Mouse (Mus musculus): Measurements from ENCODE around the gene Tssc4.

Gene Tssc4

GRCm38 (mm10) chr7:143068316-143068881, 650 bp upstream of the Tssc4 start:
- DNase-seq (ENCODE audit: low read depth), result no peak

GRCm38 (mm10) chr7:143069751-143070400, 827 bp downstream of the Tssc4 start:
- no peak for DNase-seq (ENCODE audit: low read depth)

GRCm38 (mm10) chr7:143070506-143071070, 1.5 kb downstream of the Tssc4 start:
- DNase-seq (ENCODE audit: low read depth), result no peak

GRCm38 (mm10) chr7:143072605-143073004, 3.6 kb downstream of the Tssc4 start:
- no peak for DNase-seq (ENCODE audit: low read depth)

GRCm38 (mm10) chr7:143073086-143073485, 4.0 kb downstream of the Tssc4 start:
- no peak for DNase-seq (ENCODE audit: low read depth)

- no peak for DNase-seq (ENCODE audit: low read depth)
Observed at GRCm38 (mm10) chr7:143075394-143075793, 6.3 kb downstream of the Tssc4 start.

GRCm38 (mm10) chr7:143077351-143077750, 8.3 kb downstream of the Tssc4 start:
- DNase-seq (ENCODE audit: low read depth), result no peak

- DNase-seq (ENCODE audit: low read depth), result no peak
Observed at GRCm38 (mm10) chr7:143082024-143082423, 13.0 kb downstream of the Tssc4 start.

- no peak for DNase-seq (ENCODE audit: low read depth)
Observed at GRCm38 (mm10) chr7:143083708-143084107, 14.7 kb downstream of the Tssc4 start.

GRCm38 (mm10) chr7:143086366-143086765, 17.3 kb downstream of the Tssc4 start:
- DNase-seq (ENCODE audit: low read depth), result no peak

- DNase-seq (ENCODE audit: low read depth), result no peak
Observed at GRCm38 (mm10) chr7:143087070-143087579, 18.1 kb downstream of the Tssc4 start.

- no peak for DNase-seq (ENCODE audit: low read depth)
Observed at GRCm38 (mm10) chr7:143093847-143094246, 24.8 kb downstream of the Tssc4 start.

- no peak for DNase-seq (ENCODE audit: low read depth)
Observed at GRCm38 (mm10) chr7:143094592-143095553, 25.8 kb downstream of the Tssc4 start, which contains the start of gene Trpm5. Gene Trpm5, minus strand, starts transcription at chr7:143094642.

- DNase-seq (ENCODE audit: low read depth), result no peak
Observed at GRCm38 (mm10) chr7:143095554-143095907, 26.5 kb downstream of the Tssc4 start.

- no peak for DNase-seq (ENCODE audit: low read depth)
Observed at GRCm38 (mm10) chr7:143100759-143101158, 31.7 kb downstream of the Tssc4 start.

- no peak for DNase-seq (ENCODE audit: low read depth)
Observed at GRCm38 (mm10) chr7:143105258-143105897, 36.3 kb downstream of the Tssc4 start.

GRCm38 (mm10) chr7:143106062-143106461, 37.0 kb downstream of the Tssc4 start, which contains the start of gene Kcnq1:
Gene Kcnq1, plus strand, starts transcription at chr7:143106362.
- DNase-seq (ENCODE audit: low read depth), result no peak

- no peak for DNase-seq (ENCODE audit: low read depth)
Observed at GRCm38 (mm10) chr7:143106672-143107465, 37.8 kb downstream of the Tssc4 start.

- no peak for DNase-seq (ENCODE audit: low read depth)
Observed at GRCm38 (mm10) chr7:143108200-143108599, 39.2 kb downstream of the Tssc4 start.

GRCm38 (mm10) chr7:143108996-143109660, 40.1 kb downstream of the Tssc4 start:
- no peak for DNase-seq (ENCODE audit: low read depth)
